Mouse (Mus musculus): Measurements from ENCODE around the gene Itgb5. TPM values are rescaled to one million over a fixed set of nuclear protein-coding genes. Genes with fewer than 3 reads are reported as not detected.
A peak's percentile ranks its signal among the peaks of the same experiment; 100 is the strongest.

The Itgb5 gene
- 13.5 and 15.1 TPM in 2 replicates for polyA plus RNA-seq (2015; fragmentation: Nextera tagmentation; extraction: Ambion mirVana)

- WGBS, result under 1% methylated on average over 34 of the region's 43 CpGs
- peak within 1 kb of the TSS; percentile 71 for H3K4me3 ChIP-seq (ENCODE audit: low read depth, low read length)
- ATAC-seq, result peak; percentile 63
- H3K27ac ChIP-seq (ENCODE audit: low read length), result peak within 1 kb of the TSS; percentile 44; the same call in 1 of the 2 replicates
- H3K4me1 ChIP-seq (ENCODE audit: control insufficient read depth, insufficient read depth, low read length), result peaks cover 17% of the 10 kb centered on the region
- H3K27me3 ChIP-seq (ENCODE audit: control insufficient read depth, insufficient read depth, low read depth, low read length), result peaks cover 27% of the 10 kb centered on the region
- H3K9ac ChIP-seq (ENCODE audit: low read depth, low read length), result peak within 1 kb of the TSS; percentile 66
- peak within 1 kb of the TSS; percentile 100 for H3K4me2 ChIP-seq (ENCODE audit: low read length)
- H3K9me3 ChIP-seq (replicated peaks; ENCODE audit: control insufficient read depth, low read length, poor library complexity, severe bottlenecking), result no peaks in the 10 kb centered on the region
- no peaks in the 10 kb centered on the region for H3K36me3 ChIP-seq (ENCODE audit: control insufficient read depth, insufficient read depth, low read length)
Measured at GRCm38 (mm10) chr16:33829301-33829831, at the start of gene Itgb5. TSS of gene Itgb5 (plus strand) at chr16:33829665.

DNA sequence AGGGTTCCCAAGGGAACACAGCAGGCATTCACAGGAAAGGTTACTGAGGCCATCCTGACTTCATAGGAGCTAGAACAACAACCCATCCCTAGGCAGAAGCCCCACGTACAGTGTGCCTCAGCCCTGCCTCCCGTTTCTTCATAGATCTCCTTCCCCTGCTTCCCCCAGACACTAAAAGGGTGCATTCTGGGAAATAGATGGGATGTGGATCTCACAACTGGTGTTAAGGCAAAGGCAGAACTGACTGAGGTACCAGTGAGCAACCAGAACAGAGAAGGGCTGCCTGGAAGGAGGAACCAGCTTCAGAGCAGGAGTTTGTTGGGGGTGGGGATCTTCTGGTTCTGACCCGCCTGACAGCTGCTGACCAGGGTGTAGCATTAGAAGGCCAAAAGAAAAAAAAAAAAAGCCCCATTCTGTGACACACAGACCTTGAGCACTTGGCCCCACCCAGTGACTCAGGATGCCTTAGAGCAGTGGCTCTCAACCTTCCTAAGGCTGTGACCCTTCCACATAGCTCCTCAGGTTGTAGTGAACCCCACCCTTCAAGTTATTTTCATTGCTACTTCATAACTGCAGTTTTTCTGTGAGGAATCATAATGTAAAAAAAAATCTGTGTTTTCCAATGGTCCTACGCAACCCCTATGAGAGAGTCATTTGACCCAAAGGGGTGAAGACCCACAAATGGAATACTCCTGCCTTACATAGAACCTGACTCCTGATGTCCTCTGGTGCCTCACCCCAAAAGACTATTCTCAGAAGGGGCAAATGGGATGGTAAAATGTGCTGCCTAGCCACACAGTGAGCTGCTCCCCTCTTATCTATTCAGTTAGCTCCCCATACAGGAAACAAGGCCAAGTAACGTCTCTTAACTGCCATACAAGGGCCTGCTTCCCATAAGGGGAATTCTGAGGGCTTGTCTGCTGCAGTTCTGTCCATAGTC is 47.4 kb upstream of the Itgb5 start:
- no peak overlapping the region for H3K27ac ChIP-seq (ENCODE audit: low read length)
- H3K4me2 ChIP-seq (ENCODE audit: low read length), result no peak overlapping the region
- no peak overlapping the region for H3K9ac ChIP-seq (ENCODE audit: low read depth, low read length)
- H3K27me3 ChIP-seq (ENCODE audit: control insufficient read depth, insufficient read depth, low read depth, low read length), result no peaks in the 10 kb centered on the region
- ATAC-seq, result no peak
- H3K36me3 ChIP-seq (ENCODE audit: control insufficient read depth, insufficient read depth, low read length), result no peaks in the 10 kb centered on the region
- 74% methylated on average over 5 of the region's 5 CpGs for WGBS
- H3K4me1 ChIP-seq (ENCODE audit: control insufficient read depth, insufficient read depth, low read length), result no peaks in the 10 kb centered on the region
- no peak overlapping the region for H3K4me3 ChIP-seq (ENCODE audit: low read depth, low read length)
- no peaks in the 10 kb centered on the region for H3K9me3 ChIP-seq (replicated peaks; ENCODE audit: control insufficient read depth, low read length, poor library complexity, severe bottlenecking)

DNA sequence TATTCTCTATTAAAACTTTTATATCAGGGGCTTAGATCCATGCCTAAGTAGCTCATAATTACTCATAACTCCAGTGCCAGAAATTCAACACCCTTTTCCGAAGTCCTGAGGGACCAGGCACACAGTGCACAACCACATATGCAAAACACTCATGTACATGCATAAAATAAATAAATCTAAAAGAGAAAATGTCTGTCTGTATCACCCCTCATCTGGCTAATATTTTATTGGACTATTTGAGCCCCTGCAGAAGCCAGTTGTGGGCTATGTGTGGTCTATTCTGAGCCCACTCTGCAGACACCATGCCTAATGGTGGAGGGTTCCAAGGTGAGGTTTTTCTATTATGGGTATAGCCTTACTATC is 46.8 kb upstream of the Itgb5 start:
- H3K4me3 ChIP-seq (ENCODE audit: low read depth, low read length), result no peak overlapping the region
- H3K4me2 ChIP-seq (ENCODE audit: low read length), result no peak overlapping the region
- no peak overlapping the region for H3K27ac ChIP-seq (ENCODE audit: low read length)
- H3K36me3 ChIP-seq (ENCODE audit: control insufficient read depth, insufficient read depth, low read length), result no peaks in the 10 kb centered on the region
- H3K9me3 ChIP-seq (replicated peaks; ENCODE audit: control insufficient read depth, low read length, poor library complexity, severe bottlenecking), result no peaks in the 10 kb centered on the region
- ATAC-seq, result no peak
- H3K4me1 ChIP-seq (ENCODE audit: control insufficient read depth, insufficient read depth, low read length), result no peaks in the 10 kb centered on the region
- no peak overlapping the region for H3K9ac ChIP-seq (ENCODE audit: low read depth, low read length)
- WGBS, result 89% methylated on average over 1 of the region's 1 CpGs
- no peaks in the 10 kb centered on the region for H3K27me3 ChIP-seq (ENCODE audit: control insufficient read depth, insufficient read depth, low read depth, low read length)

DNA sequence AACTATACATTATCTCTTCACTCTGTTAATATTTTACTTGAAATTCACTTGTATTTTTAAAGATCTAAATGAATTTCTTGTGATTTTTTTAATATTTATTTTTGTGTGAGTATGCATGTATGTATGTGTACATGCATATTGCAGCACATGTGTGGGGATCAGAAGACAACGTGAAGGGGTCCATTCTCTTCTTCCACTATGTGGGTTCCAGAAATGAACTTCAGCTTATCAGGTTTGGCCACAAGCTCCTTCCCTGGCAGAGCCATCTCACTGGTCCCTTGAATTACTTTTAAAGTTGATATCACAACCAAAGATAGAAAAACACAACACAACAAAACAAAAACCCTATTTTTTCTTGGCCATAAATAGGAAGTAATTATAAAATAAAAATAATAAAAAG is 44.9 kb upstream of the Itgb5 start:
- Histone ChIP-seq H3K4me3 (ENCODE audit: low read depth, low read length) (no peak overlapping the region), H3K27me3 (ENCODE audit: control insufficient read depth, insufficient read depth, low read depth, low read length) (no peaks in the 10 kb centered on the region), H3K27ac (ENCODE audit: low read length) (no peak overlapping the region), H3K9me3 (replicated peaks; ENCODE audit: control insufficient read depth, low read length, poor library complexity, severe bottlenecking) (no peaks in the 10 kb centered on the region), H3K4me2 (ENCODE audit: low read length) (no peak overlapping the region), H3K36me3 (ENCODE audit: control insufficient read depth, insufficient read depth, low read length) (no peaks in the 10 kb centered on the region), H3K4me1 (ENCODE audit: control insufficient read depth, insufficient read depth, low read length) (no peaks in the 10 kb centered on the region), H3K9ac (ENCODE audit: low read depth, low read length) (no peak overlapping the region)
- no peak for ATAC-seq
- 100% methylated on average over 1 of the region's 1 CpGs for WGBS

- H3K27ac ChIP-seq (ENCODE audit: low read length), result no peak overlapping the region
- H3K4me2 ChIP-seq (ENCODE audit: low read length), result no peak overlapping the region
- H3K27me3 ChIP-seq (ENCODE audit: control insufficient read depth, insufficient read depth, low read depth, low read length), result no peaks in the 10 kb centered on the region
- H3K4me3 ChIP-seq (ENCODE audit: low read depth, low read length), result no peak overlapping the region
- 77% methylated on average over 8 of the region's 8 CpGs for WGBS
- H3K9ac ChIP-seq (ENCODE audit: low read depth, low read length), result no peak overlapping the region
- H3K4me1 ChIP-seq (ENCODE audit: control insufficient read depth, insufficient read depth, low read length), result no peaks in the 10 kb centered on the region
- no peaks in the 10 kb centered on the region for H3K9me3 ChIP-seq (replicated peaks; ENCODE audit: control insufficient read depth, low read length, poor library complexity, severe bottlenecking)
- no peaks in the 10 kb centered on the region for H3K36me3 ChIP-seq (ENCODE audit: control insufficient read depth, insufficient read depth, low read length)
- no peak for ATAC-seq
Measured at GRCm38 (mm10) chr16:33785092-33785704, 44.3 kb upstream of the Itgb5 start.

DNA sequence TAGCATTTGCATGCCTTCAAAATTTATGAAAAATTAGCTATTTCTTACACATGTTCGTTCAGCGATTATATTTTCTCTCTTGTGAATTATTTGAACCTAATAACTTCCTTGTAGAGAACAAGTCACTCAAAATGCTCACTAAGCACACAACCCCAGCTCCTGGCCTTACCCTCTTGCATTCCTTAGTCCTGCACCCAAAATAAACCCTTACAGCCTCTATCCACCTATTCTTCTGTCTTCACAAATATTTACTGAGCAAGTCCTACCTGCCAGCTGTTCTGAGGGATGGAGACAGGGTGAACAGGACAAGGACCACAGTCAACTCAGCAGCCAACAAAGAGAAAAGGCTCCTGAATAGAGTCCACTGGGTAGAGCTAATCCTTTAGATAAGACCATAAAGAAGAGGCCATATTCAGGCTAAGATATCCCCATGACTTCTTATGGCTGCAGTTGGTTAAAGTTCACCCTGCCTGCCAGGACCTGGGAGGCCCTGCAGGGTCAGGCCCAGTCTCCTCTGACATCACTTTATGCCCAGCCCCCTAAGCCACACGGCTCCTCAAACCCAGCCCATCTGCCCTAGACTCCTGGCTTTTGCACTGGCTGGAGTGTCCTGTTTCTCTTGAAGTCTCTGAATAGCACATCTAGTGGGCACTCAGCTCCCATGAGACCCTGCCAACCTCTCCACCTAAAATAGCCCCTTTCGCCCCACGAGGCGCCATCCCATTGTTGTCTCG is 42.6 kb upstream of the Itgb5 start:
- Histone ChIP-seq H3K9me3 (replicated peaks; ENCODE audit: control insufficient read depth, low read length, poor library complexity, severe bottlenecking) (no peaks in the 10 kb centered on the region), H3K27ac (ENCODE audit: low read length) (no peak overlapping the region), H3K36me3 (ENCODE audit: control insufficient read depth, insufficient read depth, low read length) (no peaks in the 10 kb centered on the region), H3K9ac (ENCODE audit: low read depth, low read length) (no peak overlapping the region), H3K4me2 (ENCODE audit: low read length) (no peak overlapping the region), H3K27me3 (ENCODE audit: control insufficient read depth, insufficient read depth, low read depth, low read length) (no peaks in the 10 kb centered on the region), H3K4me1 (ENCODE audit: control insufficient read depth, insufficient read depth, low read length) (no peaks in the 10 kb centered on the region), H3K4me3 (ENCODE audit: low read depth, low read length) (no peak overlapping the region)
- ATAC-seq, result no peak
- WGBS, result 73% methylated on average over 7 of the region's 7 CpGs

GRCm38 (mm10) chr16:33793846-33794791 is 35.3 kb upstream of the Itgb5 start, which contains the start of gene Muc13:
TSS of gene Muc13 (plus strand) at chr16:33794037.
- WGBS, result 89% methylated on average over 10 of the region's 10 CpGs
- no peaks in the 10 kb centered on the region for H3K27me3 ChIP-seq (ENCODE audit: control insufficient read depth, insufficient read depth, low read depth, low read length)
- no peaks in the 10 kb centered on the region for H3K36me3 ChIP-seq (ENCODE audit: control insufficient read depth, insufficient read depth, low read length)
- no peak within 1 kb of the TSS for H3K9ac ChIP-seq (ENCODE audit: low read depth, low read length)
- H3K4me1 ChIP-seq (ENCODE audit: control insufficient read depth, insufficient read depth, low read length), result no peaks in the 10 kb centered on the region
- no peak within 1 kb of the TSS for H3K4me2 ChIP-seq (ENCODE audit: low read length)
- no peak within 1 kb of the TSS for H3K4me3 ChIP-seq (ENCODE audit: low read depth, low read length)
- no peak within 1 kb of the TSS for H3K27ac ChIP-seq (ENCODE audit: low read length)
- H3K9me3 ChIP-seq (replicated peaks; ENCODE audit: control insufficient read depth, low read length, poor library complexity, severe bottlenecking), result no peaks in the 10 kb centered on the region
- ATAC-seq, result no peak

DNA sequence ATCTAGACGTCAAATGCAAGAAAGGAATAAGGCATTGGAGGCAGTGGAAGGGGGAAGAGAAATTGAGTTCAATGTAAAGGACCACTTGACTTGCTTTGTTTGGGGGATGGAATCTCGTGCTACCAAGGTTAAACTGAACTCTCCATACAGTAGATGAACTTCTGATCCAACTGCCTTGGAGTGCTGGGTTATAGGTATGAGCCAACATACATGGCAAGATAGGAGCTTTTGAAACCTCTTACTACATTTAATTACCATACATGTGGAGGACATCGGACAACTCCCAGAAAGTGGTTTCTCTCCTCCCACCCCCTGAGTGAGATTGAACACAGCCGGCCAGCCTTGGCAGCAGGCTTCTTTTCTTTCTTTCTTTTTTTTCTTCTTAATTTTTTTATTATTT is 34.4 kb upstream of the Itgb5 start:
- H3K27me3 ChIP-seq (ENCODE audit: control insufficient read depth, insufficient read depth, low read depth, low read length), result no peaks in the 10 kb centered on the region
- H3K9ac ChIP-seq (ENCODE audit: low read depth, low read length), result no peak overlapping the region
- H3K4me1 ChIP-seq (ENCODE audit: control insufficient read depth, insufficient read depth, low read length), result no peaks in the 10 kb centered on the region
- no peak overlapping the region for H3K27ac ChIP-seq (ENCODE audit: low read length)
- no peaks in the 10 kb centered on the region for H3K9me3 ChIP-seq (replicated peaks; ENCODE audit: control insufficient read depth, low read length, poor library complexity, severe bottlenecking)
- no peak overlapping the region for H3K4me3 ChIP-seq (ENCODE audit: low read depth, low read length)
- no peak for ATAC-seq
- 82% methylated on average over 4 of the region's 4 CpGs for WGBS
- no peak overlapping the region for H3K4me2 ChIP-seq (ENCODE audit: low read length)
- no peaks in the 10 kb centered on the region for H3K36me3 ChIP-seq (ENCODE audit: control insufficient read depth, insufficient read depth, low read length)
